Mouse (Mus musculus) layer of hippocampus, postnatal 14 days (tissue): ENCODE data around the gene Bag3. TPM values are rescaled to one million over a fixed set of nuclear protein-coding genes. Genes with fewer than 3 reads are reported as not detected.

Source experiments
- DNase-seq, 2 experiments: peaks; one replicate each; pipeline ENCODE4 v3.0.0; 2021 to 2022; ENCODE audit warnings: low spot score in 2 of 2, mixed read lengths in 1 of 2
- total RNA-seq, 2 experiments: library from RNA; stranded (reverse); gene quantifications; 2 replicates each; pipeline ENCODE4 v1.2.3; 2021

The Bag3 gene
- total RNA-seq, 2 experiments from 2014 or later, result 8.9 to 10.3 TPM

- no peak for DNase-seq
These were observed 12.7 kb downstream of the Bag3 start for GRCm38 (mm10) chr7:128536074-128536473.

- DNase-seq, result no peak
These were observed 14.3 kb downstream of the Bag3 start for GRCm38 (mm10) chr7:128537676-128538075.

GRCm38 (mm10) chr7:128538196-128538595 lies 14.8 kb downstream of the Bag3 start:
- no peak for DNase-seq

- DNase-seq, result no peak
These were observed 15.4 kb downstream of the Bag3 start for GRCm38 (mm10) chr7:128538769-128539168.

GRCm38 (mm10) chr7:128540111-128540510 lies 16.7 kb downstream of the Bag3 start:
- no peak for DNase-seq

GRCm38 (mm10) chr7:128540734-128541133 lies 17.3 kb downstream of the Bag3 start:
- no peak for DNase-seq

- DNase-seq, result no peak
These were observed 17.8 kb downstream of the Bag3 start for GRCm38 (mm10) chr7:128541186-128541585.

- DNase-seq, result no peak
These were observed 18.4 kb downstream of the Bag3 start for GRCm38 (mm10) chr7:128541771-128542170.

GRCm38 (mm10) chr7:128542488-128542887 lies 19.1 kb downstream of the Bag3 start:
- no peak for DNase-seq

GRCm38 (mm10) chr7:128543148-128543855 lies 19.9 kb downstream of the Bag3 start:
- DNase-seq, result no peak

GRCm38 (mm10) chr7:128543961-128544360 lies 20.5 kb downstream of the Bag3 start:
- DNase-seq, result no peak

GRCm38 (mm10) chr7:128544566-128545262 lies 21.3 kb downstream of the Bag3 start:
- no peak for DNase-seq

GRCm38 (mm10) chr7:128546031-128546430 lies 22.6 kb downstream of the Bag3 start:
- no peak for DNase-seq

- DNase-seq, result no peak
These were observed 25.7 kb downstream of the Bag3 start for GRCm38 (mm10) chr7:128549137-128549536.

GRCm38 (mm10) chr7:128550328-128551086 lies 27.1 kb downstream of the Bag3 start:
- DNase-seq, result peak in 1 of 2 experiments; percentile 42

- DNase-seq, result no peak
These were observed 27.7 kb downstream of the Bag3 start for GRCm38 (mm10) chr7:128551087-128551457.

- no peak for DNase-seq
These were observed 29.8 kb downstream of the Bag3 start for GRCm38 (mm10) chr7:128553105-128553705.

GRCm38 (mm10) chr7:128554502-128554901 lies 31.1 kb downstream of the Bag3 start:
- DNase-seq, result no peak

GRCm38 (mm10) chr7:128555141-128555750 lies 31.8 kb downstream of the Bag3 start:
- no peak for DNase-seq

- DNase-seq, result no peak
These were observed 33.6 kb downstream of the Bag3 start for GRCm38 (mm10) chr7:128556923-128557430.

- DNase-seq, result no peak
These were observed 40.0 kb downstream of the Bag3 start for GRCm38 (mm10) chr7:128563373-128563772.
